Mouse (Mus musculus) adrenal gland, postnatal 25 days (tissue): ENCODE data around the gene Lin7a. TPM values are rescaled to one million over a fixed set of nuclear protein-coding genes. Genes with fewer than 3 reads are reported as not detected.
A peak's percentile ranks its signal among the peaks of the same experiment; 100 is the strongest.

Source experiments
- DNase-seq: peaks from one replicate; pipeline ENCODE4 v3.0.0; 2021; ENCODE audit warnings: mixed read lengths
- long read RNA-seq: library from polyadenylated mRNA; stranded (forward); transcript quantifications from one replicate; pipeline ENCODE4 v2.0.0, GENCODE M21; 2021
- total RNA-seq: library from RNA; stranded (reverse); gene quantifications from 2 replicates; pipeline ENCODE4 v1.2.3, GENCODE M21; 2021

Lin7a gene
- 1.4 and 1.6 TPM in 2 replicates for total RNA-seq
- long read RNA-seq, transcript Lin7a-201 (6 exons, 2,363 nt) = major isoform, 7 of 13 reads
- long read RNA-seq, partial matches to known transcripts = 0 of 13 reads
- long read RNA-seq, other reads (novel, unspliced or antisense) = 6 of 13 reads

DNA sequence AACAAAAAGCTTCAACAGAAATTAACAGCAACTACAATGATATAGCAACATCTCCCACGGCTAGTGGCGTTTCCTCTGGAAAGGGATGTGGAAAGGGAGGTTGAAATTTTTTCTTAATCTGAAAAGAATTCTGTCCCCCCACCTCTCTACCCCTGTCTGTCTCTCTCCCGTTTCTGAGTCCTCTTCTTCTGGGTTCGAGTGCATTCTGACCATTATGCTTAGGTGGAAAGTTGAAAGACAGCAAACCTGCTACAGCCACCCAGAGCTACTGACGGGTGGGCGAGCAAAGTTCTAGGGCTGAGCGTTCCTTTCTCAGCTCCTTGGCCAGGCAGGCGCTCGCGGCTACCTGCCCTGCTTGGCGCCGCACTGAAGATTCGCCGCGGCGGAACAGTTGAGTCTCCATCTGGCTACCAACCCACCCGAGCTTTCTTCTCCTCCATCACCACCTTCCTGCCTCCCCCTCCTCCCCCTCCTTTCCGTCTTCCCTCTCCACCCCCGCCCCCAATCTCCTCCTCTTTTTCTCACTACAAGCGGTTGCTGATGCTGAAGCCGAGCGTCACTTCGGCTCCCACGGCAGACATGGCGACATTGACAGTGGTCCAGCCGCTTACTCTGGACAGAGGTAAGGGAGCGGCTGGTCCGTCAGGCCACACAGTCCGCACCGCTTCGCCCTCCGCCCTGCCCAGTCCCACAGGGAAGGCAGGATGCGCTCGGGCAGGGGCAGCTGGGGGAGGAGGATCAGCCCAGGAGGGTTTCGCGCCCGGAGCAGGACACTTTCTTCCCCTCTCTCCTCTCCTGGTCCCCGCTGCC is at the start of gene Lin7a:
Lin7a (plus strand) TSS at position 366 of the 810 bp plus-strand sequence.
- peak; percentile 19 for DNase-seq

DNA sequence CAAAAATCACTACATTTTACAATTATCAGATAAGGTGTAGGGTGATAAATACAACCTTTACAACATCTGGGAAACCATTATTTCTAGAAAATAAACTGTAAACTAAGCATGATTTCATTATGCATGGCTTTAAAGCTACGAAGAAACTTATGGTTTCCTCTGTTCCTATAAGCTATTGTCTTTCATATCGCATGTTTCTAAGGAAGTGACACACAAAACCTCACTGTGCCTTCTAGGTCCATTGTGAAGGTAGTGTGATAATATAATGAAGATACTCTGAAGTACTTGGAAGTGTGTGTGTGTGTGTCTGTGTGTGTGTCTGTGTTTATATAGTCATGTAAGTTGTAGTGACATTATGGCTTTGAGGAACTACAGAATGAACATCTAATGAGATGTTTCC is 49.8 kb upstream of the Lin7a start:
- DNase-seq = no peak

DNA sequence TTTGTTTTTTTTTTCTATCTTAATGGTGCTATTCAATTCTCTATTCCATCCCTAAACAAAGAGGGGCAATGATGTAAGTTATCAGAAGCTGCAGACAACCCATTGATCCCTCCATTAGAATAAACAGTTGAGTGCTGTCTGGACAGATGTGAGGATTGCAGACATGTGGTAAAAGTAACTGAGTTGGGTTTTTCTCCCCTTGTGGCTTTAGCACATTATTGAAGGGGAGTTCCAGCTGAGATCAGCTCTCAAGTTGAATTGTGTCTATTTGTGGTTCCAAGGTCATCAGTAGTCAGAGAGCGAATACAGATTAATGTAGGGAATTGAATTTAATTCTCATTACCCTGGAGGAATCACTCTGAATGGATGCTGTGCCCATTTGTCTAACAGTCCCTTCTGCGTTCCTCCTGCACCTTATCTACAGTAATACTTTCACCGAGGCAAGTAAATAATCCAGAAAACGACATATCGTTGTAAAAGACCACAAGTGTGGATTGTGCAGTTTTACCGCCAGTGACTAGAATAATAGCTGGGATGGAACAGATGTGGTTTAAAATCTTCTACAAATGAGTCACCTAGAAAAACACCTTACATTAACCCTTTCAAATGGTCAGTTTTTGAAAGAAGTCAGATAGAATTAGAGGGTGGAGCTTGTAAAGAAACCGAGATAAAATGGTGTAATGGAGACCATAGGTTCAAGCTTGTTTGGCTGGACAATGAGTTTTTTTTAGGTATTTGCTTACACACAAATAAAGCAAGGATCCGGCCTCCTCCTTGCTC is 48.9 kb upstream of the Lin7a start:
- DNase-seq = no peak

DNA sequence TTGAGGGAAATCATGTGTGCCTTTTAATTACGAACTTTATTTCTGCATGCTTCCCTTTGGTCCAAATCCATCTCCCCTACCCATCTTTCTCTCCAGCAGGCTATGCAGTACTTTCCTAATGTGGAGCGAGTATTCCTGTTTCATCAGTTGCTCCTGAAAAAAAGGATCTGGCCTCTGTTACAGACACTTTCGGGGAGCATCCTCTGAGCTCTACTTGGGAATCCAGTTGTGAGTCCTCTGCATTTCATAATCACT is 48.4 kb upstream of the Lin7a start:
- DNase-seq = no peak

DNA sequence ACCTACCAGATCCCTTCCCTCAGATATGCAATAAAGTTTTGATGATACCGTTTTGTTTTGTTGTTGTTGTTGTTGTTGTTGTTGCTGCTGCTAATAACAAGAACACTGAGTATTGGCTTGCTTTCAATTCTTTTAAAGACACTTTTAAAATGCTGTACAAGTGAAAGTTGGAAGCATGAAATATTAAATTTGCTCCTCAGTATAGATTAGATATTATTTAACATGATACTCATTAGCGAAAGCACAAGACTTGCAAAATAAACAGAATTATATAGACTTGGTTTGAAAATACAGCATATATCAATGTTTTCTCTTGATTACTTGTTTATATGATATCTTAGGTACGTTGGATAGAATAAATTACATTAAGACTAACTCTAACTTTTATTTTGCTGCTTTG is 47.7 kb upstream of the Lin7a start:
- no peak for DNase-seq

DNA sequence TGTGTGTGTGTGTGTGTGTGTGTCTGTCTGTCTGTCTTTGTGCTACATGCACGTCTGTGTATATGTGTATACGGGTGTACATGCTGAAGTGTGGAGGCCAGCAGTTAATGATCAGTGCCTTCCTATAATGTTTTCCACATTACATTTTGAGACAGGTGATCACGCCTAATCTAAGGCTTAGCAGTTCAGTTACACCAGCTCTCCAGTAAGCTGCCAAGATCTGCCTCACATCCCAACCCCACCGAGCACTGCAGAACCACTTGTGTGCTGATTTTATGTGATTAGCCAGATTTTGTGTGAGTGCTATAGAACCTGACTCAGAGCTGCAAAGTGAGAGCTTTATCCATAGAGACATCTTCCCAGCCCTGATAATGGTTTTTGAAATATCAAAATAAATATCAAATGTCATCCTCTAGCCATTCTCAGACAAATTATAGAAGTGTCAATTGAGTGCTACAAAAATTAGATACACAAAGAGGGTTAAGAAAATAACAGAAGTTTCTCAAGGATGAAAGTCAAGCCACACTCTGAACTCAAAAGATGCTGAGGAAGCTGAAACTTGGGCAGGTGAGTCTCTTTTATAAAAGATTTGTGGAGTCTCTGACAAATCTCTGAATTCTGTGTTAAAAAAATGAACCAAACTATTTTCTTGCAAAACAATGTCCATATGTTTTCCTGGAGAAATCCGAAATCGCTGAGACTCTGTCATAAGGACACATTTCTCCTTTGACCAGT is 46.7 kb upstream of the Lin7a start:
- no peak for DNase-seq

DNA sequence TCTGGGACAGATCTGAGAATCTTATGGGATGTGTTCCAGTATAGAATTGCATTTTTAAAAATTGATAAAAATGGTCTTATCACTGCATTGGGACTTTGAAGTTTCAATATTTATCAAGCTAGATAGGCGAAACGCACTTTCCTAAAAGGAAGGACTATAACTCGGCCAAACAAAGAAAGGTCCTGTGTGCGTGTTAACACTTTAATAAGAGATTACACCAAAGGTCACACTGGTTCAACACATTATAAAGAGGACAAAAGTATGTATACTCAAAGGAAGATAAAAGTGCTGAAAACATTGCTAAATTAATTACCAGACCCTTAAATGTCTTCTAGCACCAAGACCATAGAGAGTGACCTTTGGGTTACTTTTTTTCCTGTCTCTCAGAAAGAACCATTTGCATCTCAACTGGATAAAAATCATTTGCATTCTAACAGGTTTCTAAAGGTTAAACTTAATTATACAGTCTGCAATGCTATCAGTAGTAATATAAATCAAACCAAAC is 46.1 kb upstream of the Lin7a start:
- DNase-seq = no peak

DNA sequence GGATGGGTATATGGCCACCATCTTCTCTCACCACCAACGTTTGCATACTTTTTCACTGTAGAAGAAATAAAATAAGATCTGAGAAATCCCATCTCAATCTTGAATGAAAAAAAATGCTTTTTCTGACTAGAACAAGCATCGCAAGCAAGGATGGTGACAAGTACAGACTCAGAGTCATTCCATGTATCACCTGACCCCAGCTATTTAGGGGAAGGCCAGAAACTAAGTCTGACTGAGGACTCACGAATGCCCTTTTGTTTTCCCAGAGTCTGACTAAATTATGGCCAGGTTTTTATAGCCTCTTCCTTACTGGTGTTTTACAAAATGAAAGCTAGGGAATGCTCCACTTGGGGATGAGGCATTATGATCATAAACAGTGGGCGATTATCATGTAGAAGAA is 45.6 kb upstream of the Lin7a start:
- no peak for DNase-seq

DNA sequence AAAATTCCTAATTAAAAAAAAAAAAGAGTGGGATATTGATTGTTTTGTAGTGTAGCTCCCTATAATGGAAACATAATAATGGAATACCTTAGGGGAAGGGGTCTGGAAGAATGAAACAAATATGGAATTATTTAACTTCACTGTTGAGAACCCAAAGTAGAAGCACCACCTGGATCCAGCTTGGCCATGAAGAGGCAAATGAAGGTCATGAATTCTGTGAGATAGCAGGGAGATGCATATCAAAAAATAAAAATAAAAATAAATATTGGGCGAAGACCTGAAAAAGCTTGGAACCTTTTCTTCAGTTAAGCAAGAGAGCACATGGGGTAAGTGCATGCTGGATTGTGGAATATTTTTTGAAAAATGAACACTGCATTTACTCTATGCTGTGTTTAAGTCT is 43.6 kb upstream of the Lin7a start:
- no peak for DNase-seq

DNA sequence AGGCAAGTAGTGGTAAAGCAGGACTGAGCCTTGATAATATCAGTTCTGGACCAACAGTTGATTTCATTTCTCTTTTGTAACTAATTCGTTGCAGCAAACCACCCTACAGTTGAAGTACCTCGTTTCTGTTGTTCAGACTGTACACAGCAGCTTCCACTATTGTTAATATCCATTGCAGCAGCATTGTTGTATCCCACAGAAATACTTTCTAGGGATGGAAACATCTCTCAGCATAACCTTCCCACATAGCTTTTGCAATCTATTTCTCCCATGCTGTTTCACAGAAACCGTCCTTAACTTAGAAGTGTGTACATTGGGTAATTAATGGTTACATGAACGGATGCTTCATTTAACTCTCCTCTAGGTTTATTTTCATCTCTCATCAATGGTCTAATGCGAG is 42.7 kb upstream of the Lin7a start:
- DNase-seq = no peak

DNA sequence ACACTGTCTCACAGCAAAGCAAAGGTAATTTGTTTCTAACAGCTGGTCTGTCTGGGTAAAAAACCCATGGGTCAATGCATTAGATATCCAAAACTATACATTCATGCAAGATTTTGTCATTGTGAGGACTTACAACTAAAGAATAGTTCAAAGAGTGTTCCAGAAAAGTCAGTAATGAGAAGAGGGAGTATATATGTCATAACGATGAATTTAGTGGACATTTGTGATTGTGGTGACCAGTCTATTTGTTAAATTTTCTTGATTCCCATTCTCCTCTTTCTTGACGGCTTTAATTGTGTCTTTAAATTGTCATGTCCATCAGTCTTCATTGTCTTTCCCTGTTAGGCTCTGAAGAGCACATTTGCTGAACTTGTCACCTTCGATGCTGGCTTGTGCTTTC is 42.1 kb upstream of the Lin7a start:
- no peak for DNase-seq

DNA sequence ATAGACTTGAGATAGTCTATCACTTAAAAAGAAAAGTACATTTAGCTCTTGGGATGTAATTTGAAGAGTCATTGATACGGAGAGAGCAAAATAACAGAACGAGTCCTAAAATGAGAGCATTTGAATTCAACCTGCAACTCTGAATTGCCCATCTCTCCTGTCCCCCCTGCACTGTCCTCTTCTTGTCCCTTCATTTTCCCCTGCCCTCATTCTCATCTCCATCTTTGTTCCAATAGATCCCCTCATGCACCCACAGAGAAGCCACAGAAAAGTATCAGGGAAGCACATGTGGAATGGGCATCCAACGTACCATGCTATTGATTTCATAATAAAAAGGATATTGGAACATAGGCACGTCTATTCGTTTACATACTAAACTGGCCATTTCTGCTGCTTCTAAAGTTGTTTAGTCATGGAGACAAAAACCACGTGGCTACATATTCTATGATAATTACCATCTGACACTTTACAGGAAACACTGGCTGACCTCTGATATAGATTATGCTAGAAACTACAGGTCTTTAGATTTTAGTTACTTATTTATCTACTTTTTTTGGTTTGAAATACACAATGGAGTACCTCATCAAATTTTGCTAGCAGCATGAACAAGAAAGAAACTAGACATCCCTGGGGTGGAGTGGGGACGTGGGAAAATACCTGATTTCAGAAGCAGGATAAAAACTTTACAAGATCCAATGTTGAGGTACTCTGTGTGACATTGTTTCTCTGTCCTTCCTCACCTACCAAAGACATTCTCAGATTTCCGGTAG is 41.2 kb upstream of the Lin7a start:
- DNase-seq = no peak

DNA sequence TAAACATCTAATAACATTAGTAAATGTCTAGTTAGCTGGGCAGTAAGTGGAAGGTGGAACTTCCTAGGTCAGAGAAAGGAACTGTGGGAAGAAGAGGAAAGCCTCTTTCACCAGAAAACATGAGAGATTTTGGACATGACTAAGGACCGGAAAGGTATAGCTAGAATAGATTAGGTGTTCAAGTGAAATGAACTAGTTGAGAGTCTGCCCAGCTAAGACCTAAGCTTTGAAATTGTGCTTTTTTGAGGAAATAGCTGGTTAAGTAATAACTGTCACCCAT is 40.7 kb upstream of the Lin7a start:
- DNase-seq = no peak

DNA sequence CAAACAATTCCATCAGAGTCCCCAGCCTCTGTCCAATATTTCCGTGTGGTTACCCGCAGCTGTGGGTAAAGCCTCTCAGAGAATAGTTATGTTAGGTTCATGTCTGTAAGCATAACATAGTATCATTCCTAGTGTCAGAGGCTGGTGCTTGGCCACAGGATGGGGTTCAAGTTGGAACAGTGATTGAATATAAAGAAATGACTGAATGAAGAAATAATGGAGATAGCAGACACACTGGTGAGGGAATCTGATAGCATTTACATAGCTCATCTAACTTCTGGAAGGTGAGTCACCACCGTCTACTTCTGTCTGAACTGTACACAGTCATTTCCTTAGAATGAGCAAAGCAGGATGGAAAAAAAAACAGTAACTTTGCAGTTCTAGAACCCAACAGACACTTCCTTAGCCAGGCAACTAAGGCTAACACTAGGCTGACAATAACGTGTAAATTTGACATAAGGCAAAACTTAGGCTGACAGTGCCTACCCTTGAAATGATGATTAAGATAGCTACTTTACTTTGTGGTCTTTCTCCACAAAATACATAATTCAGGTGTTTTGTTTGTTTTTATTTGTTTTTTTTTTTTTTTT is 40.0 kb upstream of the Lin7a start:
- DNase-seq = no peak

DNA sequence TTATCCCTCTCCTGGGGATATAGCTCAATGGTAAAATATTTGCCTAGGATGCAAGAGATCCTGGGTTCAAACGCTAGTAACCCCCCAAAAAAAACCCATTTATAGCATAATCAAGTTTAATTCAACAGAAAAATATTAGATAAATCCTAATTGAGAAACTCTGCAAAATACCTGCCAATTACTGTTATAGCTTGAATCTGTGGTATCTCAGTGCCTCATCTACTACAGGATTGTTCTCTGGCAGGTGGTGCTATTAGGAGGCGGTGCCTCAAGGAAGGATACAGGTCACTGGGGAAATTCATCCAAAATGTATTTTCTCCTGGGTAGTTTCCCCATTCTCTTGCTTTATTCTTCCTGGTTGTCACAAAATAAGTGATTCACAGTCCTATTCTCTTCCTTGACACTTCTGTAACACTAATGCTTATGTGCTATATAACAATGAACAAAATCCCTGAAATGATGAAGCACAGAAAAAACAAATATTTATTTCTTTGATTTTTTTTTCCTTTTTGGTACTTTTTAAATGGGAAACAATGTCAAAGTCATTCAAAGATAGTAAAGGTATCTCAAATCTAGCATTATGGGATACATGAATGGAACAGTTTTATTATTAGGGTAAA is 38.9 kb upstream of the Lin7a start:
- DNase-seq = no peak

DNA sequence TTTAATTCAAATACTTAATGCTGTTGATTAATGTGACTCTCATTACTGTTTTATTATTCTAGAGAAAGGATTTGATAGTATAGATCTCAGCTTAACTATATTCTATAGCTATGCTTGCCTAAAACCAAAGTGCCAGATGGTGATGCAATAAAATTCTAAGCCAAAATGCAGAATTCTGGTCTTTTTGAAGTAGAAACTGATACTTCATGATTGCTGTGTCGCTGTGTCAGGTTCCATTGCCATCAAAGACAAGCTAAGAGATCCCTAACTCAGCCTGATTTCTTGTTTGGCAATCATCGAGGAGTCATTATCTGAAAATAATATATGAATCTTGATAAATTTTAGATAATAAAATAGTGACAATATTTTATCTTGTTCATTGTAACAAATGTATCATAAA is 38.3 kb upstream of the Lin7a start:
- no peak for DNase-seq

DNA sequence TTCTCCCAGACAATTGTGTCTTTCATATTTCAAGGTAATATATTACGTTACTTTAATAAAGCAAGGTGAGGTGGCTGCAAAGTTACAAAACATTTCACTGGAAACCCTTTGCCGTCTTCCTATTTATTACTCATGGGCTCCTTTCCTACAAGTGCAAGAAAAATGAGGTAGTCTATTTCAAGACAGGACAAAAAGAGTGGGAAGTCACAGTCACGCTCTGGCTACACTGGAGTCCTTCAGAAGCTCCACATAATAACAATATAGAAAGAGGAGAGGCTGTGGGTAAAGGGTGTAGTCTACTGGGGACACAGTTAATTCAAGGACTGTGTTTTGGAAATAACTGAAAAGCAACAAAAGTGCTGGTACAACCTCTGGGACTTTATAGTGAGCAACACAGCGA is 37.7 kb upstream of the Lin7a start:
- DNase-seq = no peak

DNA sequence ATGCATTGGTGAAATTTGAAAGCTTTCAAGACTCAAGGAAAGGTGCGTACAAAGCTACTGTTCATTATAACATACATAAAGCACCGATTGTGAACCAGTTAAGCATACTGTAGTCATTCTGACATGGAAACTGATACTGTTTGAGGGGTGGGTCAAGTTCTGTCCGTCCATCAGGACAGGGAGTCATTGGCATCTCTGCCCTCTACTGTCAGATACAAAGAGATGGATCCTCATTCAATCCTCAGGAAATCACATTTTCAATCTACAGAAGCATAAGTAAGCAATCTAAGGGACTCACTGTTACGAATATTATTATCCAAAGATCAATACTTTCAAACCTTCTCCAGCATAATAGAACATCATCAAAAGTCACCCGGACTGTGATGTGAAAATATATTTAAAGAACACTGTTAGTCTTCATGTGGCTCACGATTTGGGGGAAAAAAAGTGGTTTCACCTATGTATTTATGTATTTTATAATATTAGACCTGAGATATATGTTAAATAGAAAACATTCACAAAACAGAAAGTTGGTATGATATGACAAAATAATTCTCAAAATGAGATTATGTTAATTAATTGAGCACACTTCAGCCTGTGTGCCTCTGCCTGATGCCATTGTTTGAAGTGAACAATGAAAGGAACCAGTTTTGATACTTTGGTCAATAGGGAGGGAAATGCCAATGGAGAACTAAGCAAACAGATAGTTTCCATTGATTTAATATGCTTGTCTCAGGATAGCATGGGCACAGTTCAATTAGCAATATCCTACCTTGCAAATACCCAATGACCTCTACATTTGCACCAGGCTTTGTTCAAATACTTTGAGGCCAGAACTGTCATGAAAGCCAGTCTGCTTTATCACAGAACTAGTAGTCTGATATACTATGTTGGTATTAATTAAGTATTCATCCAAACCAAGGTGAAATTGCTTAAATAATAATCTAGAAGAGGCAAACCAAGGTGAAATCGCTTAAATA is 36.8 kb upstream of the Lin7a start:
- DNase-seq = no peak

DNA sequence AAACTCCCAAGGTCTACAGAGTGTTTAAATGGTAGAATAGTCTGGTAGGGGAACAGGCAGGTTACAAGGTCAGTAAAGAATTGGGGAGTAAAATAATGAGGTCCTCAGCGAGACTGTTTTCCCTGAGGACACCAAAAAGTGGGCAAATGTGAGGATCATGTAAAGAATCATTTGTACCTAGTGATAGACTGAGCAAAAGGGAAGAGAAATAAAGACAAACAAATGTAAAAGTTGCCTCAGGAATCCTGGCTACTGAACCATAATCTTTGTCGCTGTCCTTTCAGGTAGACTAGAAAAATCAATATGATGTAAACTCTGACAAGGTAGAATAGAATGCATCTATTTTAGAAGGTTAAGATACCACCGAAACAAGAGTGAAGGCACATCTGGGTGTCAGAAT is 36.0 kb upstream of the Lin7a start:
- DNase-seq = no peak

DNA sequence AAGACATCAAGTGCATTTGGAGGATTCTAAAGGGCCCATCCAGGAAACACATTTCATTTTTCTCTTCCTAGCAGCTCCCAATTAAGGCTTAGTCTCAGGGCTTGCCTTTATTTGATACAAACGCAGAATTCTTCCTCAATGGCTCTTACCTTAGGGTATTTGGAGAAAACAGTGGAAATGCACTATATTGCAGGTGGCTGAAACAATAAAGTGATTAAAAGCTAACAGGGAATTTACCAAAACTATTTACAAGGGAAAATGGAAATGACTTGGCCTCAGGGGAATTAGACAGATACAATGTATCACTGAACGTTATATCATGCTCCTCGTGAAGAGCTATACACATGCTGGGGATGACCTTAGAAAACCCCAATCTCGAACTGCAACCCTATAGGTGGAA is 35.3 kb upstream of the Lin7a start:
- DNase-seq = no peak
